Mouse (Mus musculus) lung, embryonic 16.5 days (tissue): Measurements from ENCODE around the gene Ttyh2. TPM values are rescaled to one million over a fixed set of nuclear protein-coding genes. Genes with fewer than 3 reads are reported as not detected.

Experiments
- ATAC-seq: fragments of 200-750 bp; cut with Nextera tagmentation; 2 replicates; pipeline ENCODE4 v1.8.0; 2017; ENCODE audit warnings: low read depth, mild to moderate bottlenecking, moderate library complexity
- H3K27ac ChIP-seq: fragments of 300-500 bp; sonication (generic); 2 replicates; pipeline ENCODE4 v1.5.1; 2014; ENCODE audit warnings: mild to moderate bottlenecking, control low read depth, low read length
- H3K27me3 ChIP-seq: fragments of 300-500 bp; sonication (generic); 2 replicates; pipeline ENCODE4 v1.6.1; 2014; ENCODE audit warnings: low read depth, low read length, mixed read lengths; ENCODE audit not compliant: control insufficient read depth, insufficient read depth
- H3K36me3 ChIP-seq: fragments of 300-500 bp; sonication (generic); 2 replicates; pipeline ENCODE4 v1.6.1; 2014; ENCODE audit warnings: low read length; ENCODE audit not compliant: control insufficient read depth, insufficient read depth
- H3K4me1 ChIP-seq: fragments of 300-500 bp; sonication (generic); replicated peaks from 2 replicates; pipeline ENCODE4 v1.6.1; 2014; ENCODE audit warnings: low read length, mixed read lengths; ENCODE audit not compliant: control insufficient read depth, insufficient read depth
- H3K4me2 ChIP-seq: fragments of 300-500 bp; sonication (generic); 2 replicates; pipeline ENCODE4 v1.6.1; 2014; ENCODE audit warnings: low read depth, low read length, control low read depth
- H3K4me3 ChIP-seq: fragments of 300-500 bp; sonication (generic); 2 replicates; pipeline ENCODE4 v1.5.1; 2014; ENCODE audit warnings: mild to moderate bottlenecking, low read length, control low read depth
- H3K9ac ChIP-seq: fragments of 300-500 bp; sonication (generic); 2 replicates; pipeline ENCODE4 v1.6.1; 2014; ENCODE audit warnings: low read length, control low read depth
- H3K9me3 ChIP-seq: fragments of 300-500 bp; sonication (generic); 2 replicates; pipeline ENCODE4 v1.6.1; 2016; ENCODE audit warnings: low read length; ENCODE audit not compliant: control insufficient read depth
- WGBS: fragments of 180-500 bp; shearing (Covaris S2); extraction: QIAGEN DNeasy Blood & Tissue Kit; methylation state at CpG from one replicate; pipeline ENCODE4 v1.1.7; 2014; 5-methylcytosine and 5-hydroxymethylcytosine counted together
- polyA plus RNA-seq: library from polyadenylated mRNA; unstranded; fragments of >200 nt; fragmentation: Nextera tagmentation; extraction: Ambion mirVana; gene quantifications from 2 replicates; pipeline ENCODE4 v1.2.1, GENCODE M21; 2015

Gene Ttyh2
- polyA plus RNA-seq, 1 experiment from 2014 or later: 13.7 TPM

- Histone ChIP-seq H3K4me2 (no peak overlapping the region), H3K4me1 (peaks cover 3% of the 10 kb centered on the region; the same call in 1 of the 2 replicates), H3K27me3 (no peaks in the 10 kb centered on the region), H3K4me3 (no peak overlapping the region), H3K36me3 (no peaks in the 10 kb centered on the region), H3K9ac (no peak overlapping the region), H3K9me3 (no peaks in the 10 kb centered on the region), H3K27ac (no peak overlapping the region)
- WGBS: 45% methylated on average over 6 of the region's 6 CpGs
- no peak for ATAC-seq
These were observed 66.2 kb downstream of the Ttyh2 start for GRCm38 (mm10) chr11:114741451-114741850.

GRCm38 (mm10) chr11:114745134-114745533, 69.9 kb downstream of the Ttyh2 start:
- ATAC-seq: peak; percentile 48

GRCm38 (mm10) chr11:114747564-114748138, 72.4 kb downstream of the Ttyh2 start:
- H3K9ac ChIP-seq: no peak overlapping the region
- no peaks in the 10 kb centered on the region for H3K9me3 ChIP-seq
- H3K4me3 ChIP-seq: no peak overlapping the region
- no peak overlapping the region for H3K4me2 ChIP-seq
- H3K27me3 ChIP-seq: no peaks in the 10 kb centered on the region
- 61% methylated on average over 12 of the region's 12 CpGs for WGBS
- H3K4me1 ChIP-seq: peaks cover 3% of the 10 kb centered on the region; the same call in 1 of the 2 replicates
- no peak for ATAC-seq
- no peak overlapping the region for H3K27ac ChIP-seq
- no peaks in the 10 kb centered on the region for H3K36me3 ChIP-seq

More at GRCm38 (mm10) chr11:114745134-114745533, 69.9 kb downstream of the Ttyh2 start:
- no peak overlapping the region for H3K4me3 ChIP-seq
- H3K27ac ChIP-seq: no peak overlapping the region
- 3% methylated on average over 12 of the region's 12 CpGs for WGBS
- peak overlapping the region; percentile 15 for H3K4me2 ChIP-seq
- peak overlapping the region; percentile 42 for H3K9ac ChIP-seq
- H3K36me3 ChIP-seq: no peaks in the 10 kb centered on the region
- H3K27me3 ChIP-seq: no peaks in the 10 kb centered on the region
- peaks cover 3% of the 10 kb centered on the region; the same call in 1 of the 2 replicates for H3K4me1 ChIP-seq
- H3K9me3 ChIP-seq: no peaks in the 10 kb centered on the region

DNA sequence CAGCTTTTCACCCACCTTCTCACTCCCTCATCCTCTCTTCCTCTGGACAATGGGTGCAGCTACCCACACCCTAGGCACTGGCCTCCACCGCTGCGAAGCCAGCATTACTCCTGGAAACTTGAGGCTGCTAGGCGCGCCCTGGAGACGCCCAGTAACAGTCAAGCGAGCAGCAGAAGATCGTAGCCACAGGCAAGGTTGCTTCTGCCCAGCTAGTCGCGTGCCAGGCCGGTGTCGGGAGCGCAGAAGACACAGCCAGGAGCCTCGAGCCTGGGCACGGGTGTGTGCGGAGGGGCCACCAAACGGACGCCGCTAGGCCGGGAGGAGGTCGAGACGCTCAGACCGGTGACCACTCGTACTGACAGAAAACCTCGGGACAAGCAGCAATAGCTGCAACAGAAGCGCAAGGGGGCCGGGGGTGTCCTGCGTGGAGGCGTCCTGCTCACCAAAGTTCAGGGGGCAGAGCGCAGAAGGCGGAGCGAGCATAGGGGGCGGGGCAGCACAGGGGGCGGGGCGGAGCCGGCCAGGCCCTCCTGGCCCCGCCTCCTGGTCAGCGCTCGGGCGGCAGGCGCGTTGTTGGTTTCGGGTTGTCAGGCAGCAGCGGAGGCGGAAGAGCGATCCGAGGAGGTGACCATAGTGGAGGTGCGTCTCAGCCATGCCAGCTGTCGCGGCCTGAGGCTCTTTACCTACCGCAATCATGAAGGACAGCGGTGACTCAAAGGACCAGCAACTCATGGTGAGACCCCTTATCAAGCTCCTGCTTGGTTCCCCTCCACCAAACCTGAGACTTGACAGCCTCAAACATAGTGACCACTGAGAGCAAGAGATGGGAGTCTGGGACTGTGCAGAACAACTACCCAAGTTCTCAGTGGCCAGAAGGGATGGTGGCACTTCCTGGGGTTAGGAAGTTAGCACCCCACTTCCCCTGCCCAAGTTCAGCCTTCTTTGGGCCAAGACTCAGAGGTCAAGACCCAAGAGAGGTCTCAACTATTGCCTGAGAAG, 89.9 kb downstream of the Ttyh2 start, which contains the start of gene Kif19a:
Gene Kif19a (plus strand): TSS at position 569 of the 999 bp plus-strand sequence.
- peak within 1 kb of the TSS; percentile 95 for H3K4me2 ChIP-seq
- H3K36me3 ChIP-seq: no peaks in the 10 kb centered on the region
- H3K27ac ChIP-seq: no peak within 1 kb of the TSS
- peak; percentile 91 for ATAC-seq
- WGBS: 3% methylated on average over 51 of the region's 51 CpGs
- no peaks in the 10 kb centered on the region for H3K9me3 ChIP-seq
- H3K27me3 ChIP-seq: peaks cover 10% of the 10 kb centered on the region; the same call in 1 of the 2 replicates
- H3K4me1 ChIP-seq: peaks cover 3% of the 10 kb centered on the region; the same call in 1 of the 2 replicates
- peak within 1 kb of the TSS; percentile 56 for H3K4me3 ChIP-seq
- peak within 1 kb of the TSS; percentile 61 for H3K9ac ChIP-seq

DNA sequence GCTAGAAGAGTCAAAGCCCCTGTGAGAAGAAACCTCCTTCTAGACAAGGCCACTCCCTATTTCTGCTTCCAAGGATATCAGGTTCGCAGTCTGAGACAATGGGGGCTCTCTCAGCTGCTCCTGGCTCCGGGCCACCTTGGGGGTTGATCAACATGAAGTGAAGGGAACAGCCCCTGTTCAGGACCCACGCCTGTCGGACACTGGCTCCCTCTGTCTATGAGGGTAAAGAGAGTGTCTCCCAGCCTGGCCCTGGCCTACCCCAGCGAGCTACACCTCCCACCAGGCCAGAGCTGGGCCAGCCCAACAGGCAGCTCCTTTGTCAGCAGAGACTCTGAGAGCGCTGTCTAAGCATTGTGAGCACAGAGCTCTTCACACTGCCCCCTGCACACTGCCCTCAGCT, 94.7 kb downstream of the Ttyh2 start:
- peaks cover 10% of the 10 kb centered on the region; the same call in 1 of the 2 replicates for H3K27me3 ChIP-seq
- H3K4me3 ChIP-seq: no peak overlapping the region
- no peak overlapping the region for H3K27ac ChIP-seq
- ATAC-seq: no peak
- H3K9ac ChIP-seq: no peak overlapping the region
- peaks cover 3% of the 10 kb centered on the region; the same call in 1 of the 2 replicates for H3K4me1 ChIP-seq
- no peaks in the 10 kb centered on the region for H3K36me3 ChIP-seq
- H3K9me3 ChIP-seq: no peaks in the 10 kb centered on the region
- 39% methylated on average over 6 of the region's 6 CpGs for WGBS
- H3K4me2 ChIP-seq: no peak overlapping the region

Other genes with a start within 250 kb of the Ttyh2 start
- 787 and 914 TPM in 2 replicates for gene Rpl38, start 6.9 kb upstream of the Ttyh2 start, polyA plus RNA-seq
- 7.1 and 8.5 TPM in 2 replicates for gene Dnaic2, start 52.0 kb downstream of the Ttyh2 start, polyA plus RNA-seq
- 0.46 and 0.72 TPM in 2 replicates for gene Kif19a, start 90.0 kb downstream of the Ttyh2 start, polyA plus RNA-seq
- 0.23 and 0.34 TPM in 2 replicates for gene Btbd17, start 120.5 kb downstream of the Ttyh2 start, polyA plus RNA-seq
- not detected in 2 replicates for gene Gpr142, start 123.5 kb downstream of the Ttyh2 start, polyA plus RNA-seq
- 30.7 and 33.2 TPM in 2 replicates for gene Gprc5c, start 175.7 kb downstream of the Ttyh2 start, polyA plus RNA-seq
- 1.4 and 1.7 TPM in 2 replicates for gene Cd300a, start 214.6 kb downstream of the Ttyh2 start, polyA plus RNA-seq